Comparison of ENCODE assay signal across 8 mouse cellular contexts in genomic region chr16:10192679-10193506, GRCm38 (mm10). TPM values are rescaled to one million over a fixed set of nuclear protein-coding genes. Genes with fewer than 3 reads are reported as not detected.
DNase-seq lines count a peak whose midpoint lies in the region; TF ChIP-seq lines count a peak whose summit lies in the region.

Atf7ip2 (plus strand) TSS chr16:10192712.

- TF ChIP-seq CTCF in olfactory bulb, adult 2 months (IDR thresholded peaks at IDR 0.05; ENCODE audit: insufficient read depth, low read depth, low read length): no peak

- H3K4me1 ChIP-seq in hindbrain, embryonic 10.5 days (replicated peaks): peaks cover 9% of the 10 kb centered on the region
- H3K4me1 ChIP-seq in olfactory bulb, adult 2 months (ENCODE audit: control insufficient read depth, insufficient read depth, low read length): peaks cover 7% of the 10 kb centered on the region

- H3K9me3 ChIP-seq in hindbrain, embryonic 10.5 days: peaks cover 7% of the 10 kb centered on the region

- peak within 1 kb of the TSS; percentile 82 for H3K27ac ChIP-seq in hindbrain, embryonic 10.5 days
- no peak within 1 kb of the TSS for H3K27ac ChIP-seq in olfactory bulb, adult 2 months (ENCODE audit: insufficient read depth, low read depth, low read length)

- no peaks in the 10 kb centered on the region for H3K36me3 ChIP-seq in hindbrain, embryonic 10.5 days

- WGBS in hindbrain, embryonic 10.5 days: under 1% methylated on average over 63 of the region's 63 CpGs
- 1% methylated on average over 63 of the region's 63 CpGs for WGBS in olfactory bulb, adult 2 months

- peaks cover 4% of the 10 kb centered on the region; the same call in 1 of the 2 replicates for H3K27me3 ChIP-seq in hindbrain, embryonic 10.5 days (ENCODE audit: insufficient read depth, poor library complexity, severe bottlenecking)

- TF ChIP-seq POLR2A in olfactory bulb, adult 2 months (IDR thresholded peaks at IDR 0.05; ENCODE audit: insufficient read depth, low read depth, low read length): no peak

- peak; percentile 97 for DNase-seq in ZHBTc4 (ENCODE audit: low read depth, low spot score)
- DNase-seq in cerebellum, postnatal 14 days: peak; percentile 96 to 98
- peak; percentile 37 to 74 for DNase-seq in frontal cortex, postnatal 14 days (ENCODE audit: low spot score in 2 of 2)
- peak; percentile 91 for DNase-seq in hindbrain, embryonic 10.5 days (ENCODE audit: low spot score)
- DNase-seq in layer of hippocampus, adult 8-10 months (ENCODE audit: low spot score in 2 of 2): peak; percentile 38 to 59
- DNase-seq in lung, adult 18-20 months: peak; percentile 84 to 87
- DNase-seq in thymus, postnatal 25 days: peak; percentile 10

- peak within 1 kb of the TSS; percentile 69 for H3K4me3 ChIP-seq in hindbrain, embryonic 10.5 days
- H3K4me3 ChIP-seq in olfactory bulb, adult 2 months (ENCODE audit: insufficient read depth, low read depth, low read length): peak within 1 kb of the TSS; percentile 41

RNA-seq across cellular contexts. Expression of gene Atf7ip2, which starts in this region (rescaled TPM):
- 0.95 and 1.2 TPM in 2 replicates for polyA plus RNA-seq in hindbrain, embryonic 10.5 days (2016; fragmentation: Nextera tagmentation; extraction: Ambion mirVana)
- total RNA-seq in layer of hippocampus, adult 8-10 months (2022): under 1 TPM in 1 of 4 experiments, not detected in 3; 0.16 TPM
- not detected in 2 replicates for polyA plus RNA-seq in olfactory bulb, adult 2 months (2012; ENCODE audit: insufficient read depth, insufficient read length, low replicate concordance, missing spikeins)

Comparison
In these comparisons a context has a peak if more than half of its experiments do, and no peak if none do; other contexts are left out.
1. Peak in DNase-seq in layer of hippocampus, adult 8-10 months; RNA of the gene not detected or under 1 TPM.
2. DNase-seq: peak in every context shown above with its lines; median percentile 97 in ZHBTc4; 97 in cerebellum, postnatal 14 days; 91 in hindbrain, embryonic 10.5 days; 86 in lung, adult 18-20 months; 56 in frontal cortex, postnatal 14 days; 48 in layer of hippocampus, adult 8-10 months; 10 in thymus, postnatal 25 days.